Mouse (Mus musculus): ENCODE results near the gene Rgp1. TPM values are rescaled to one million over a fixed set of nuclear protein-coding genes. Genes with fewer than 3 reads are reported as not detected.

The Rgp1 gene
- polyA plus RNA-seq, 1 experiment = 27.9 TPM

- H3K9ac ChIP-seq (ENCODE audit: low read depth, poor library complexity, severe bottlenecking) = no peak overlapping the region
- no peak overlapping the region for H3K4me3 ChIP-seq (ENCODE audit: low read depth, low read length)
- TF ChIP-seq EP300 (IDR thresholded peaks at IDR 0.05; ENCODE audit: insufficient read depth, low read depth, low read length) (no peak), CTCF (IDR thresholded peaks at IDR 0.05; ENCODE audit: low read depth, low read length) (no peak), POLR2A (IDR thresholded peaks at IDR 0.05; ENCODE audit: insufficient read depth, low read length) (no peak)
- no peaks in the 10 kb centered on the region for H3K36me3 ChIP-seq (ENCODE audit: control insufficient read depth, insufficient read depth, low read length, poor library complexity, severe bottlenecking)
- H3K9me3 ChIP-seq (replicated peaks; ENCODE audit: control insufficient read depth, insufficient read depth, low read length, poor library complexity, severe bottlenecking) = no peaks in the 10 kb centered on the region
- no peaks in the 10 kb centered on the region for H3K4me1 ChIP-seq (ENCODE audit: control insufficient read depth, insufficient read depth, low read length)
- no peaks in the 10 kb centered on the region for H3K27me3 ChIP-seq (ENCODE audit: control insufficient read depth, insufficient read depth, low read length, poor library complexity, severe bottlenecking)
- H3K27ac ChIP-seq (ENCODE audit: insufficient read depth, low read length) = no peak overlapping the region
Measured at GRCm38 (mm10) chr4:43604099-43604498, 25.6 kb downstream of the Rgp1 start.

DNA sequence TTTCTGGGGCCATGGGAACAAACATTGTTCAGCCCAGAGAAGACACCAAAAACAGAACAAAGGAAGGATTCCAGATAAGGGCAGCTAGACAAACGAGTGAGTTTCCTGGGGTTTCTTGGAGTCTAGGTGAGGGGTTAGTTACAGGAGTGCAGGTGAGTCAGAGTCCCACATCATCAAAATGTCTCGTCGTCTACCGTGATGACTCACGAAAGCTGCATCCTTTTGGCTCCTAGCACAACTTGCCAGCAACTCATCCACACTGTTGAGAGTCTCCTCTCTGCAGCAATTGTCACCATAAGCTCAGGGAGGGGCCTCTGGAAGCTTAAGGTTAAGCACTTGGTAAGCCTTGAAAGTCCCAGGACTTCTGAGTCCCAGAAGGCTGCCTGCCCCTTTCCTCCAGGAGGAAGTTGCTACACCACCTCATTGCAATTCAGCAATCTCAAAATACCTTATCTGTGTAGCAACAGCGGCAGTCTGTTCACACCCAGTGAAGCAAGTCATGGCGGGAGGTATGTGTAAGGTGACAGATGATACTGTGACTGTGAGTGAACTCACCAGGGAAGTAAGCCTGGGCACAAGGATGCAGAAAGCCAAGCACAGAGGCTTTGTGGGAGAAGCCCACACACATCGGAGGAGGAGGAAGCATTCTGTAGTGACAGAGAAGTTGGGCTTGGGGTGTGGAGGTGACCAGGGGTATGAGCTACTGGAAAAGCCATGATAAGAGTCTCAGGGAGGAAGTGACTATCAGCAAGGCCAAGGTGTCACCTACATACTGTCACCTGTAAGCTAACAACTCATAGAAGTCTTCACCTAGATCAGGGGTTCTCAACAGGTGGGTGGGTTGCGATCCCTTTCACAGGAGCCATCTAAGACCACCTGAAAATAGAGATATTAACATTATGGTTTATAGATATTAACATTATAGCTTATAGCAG, 26.5 kb downstream of the Rgp1 start:
- no peaks in the 10 kb centered on the region for H3K4me1 ChIP-seq (ENCODE audit: control insufficient read depth, insufficient read depth, low read length)

GRCm38 (mm10) chr4:43612534-43612933, 34.0 kb downstream of the Rgp1 start:
- Histone ChIP-seq H3K4me3 (ENCODE audit: low read depth, low read length) (no peak overlapping the region), H3K9me3 (replicated peaks; ENCODE audit: control insufficient read depth, insufficient read depth, low read length, poor library complexity, severe bottlenecking) (no peaks in the 10 kb centered on the region), H3K27ac (ENCODE audit: insufficient read depth, low read length) (no peak overlapping the region), H3K36me3 (ENCODE audit: control insufficient read depth, insufficient read depth, low read length, poor library complexity, severe bottlenecking) (no peaks in the 10 kb centered on the region), H3K4me1 (ENCODE audit: control insufficient read depth, insufficient read depth, low read length) (no peaks in the 10 kb centered on the region), H3K27me3 (ENCODE audit: control insufficient read depth, insufficient read depth, low read length, poor library complexity, severe bottlenecking) (no peaks in the 10 kb centered on the region; the same call in 1 of the 2 replicates), H3K9ac (ENCODE audit: low read depth, poor library complexity, severe bottlenecking) (no peak overlapping the region)
- no peak for TF ChIP-seq POLR2A (IDR thresholded peaks at IDR 0.05; ENCODE audit: insufficient read depth, low read length)
- no peak for TF ChIP-seq CTCF (IDR thresholded peaks at IDR 0.05; ENCODE audit: low read depth, low read length)
- no peak for TF ChIP-seq EP300 (IDR thresholded peaks at IDR 0.05; ENCODE audit: insufficient read depth, low read depth, low read length)

More for the DNA sequence above, 26.5 kb downstream of the Rgp1 start:
- H3K4me3 ChIP-seq (ENCODE audit: low read depth, low read length) = no peak overlapping the region
- no peaks in the 10 kb centered on the region for H3K36me3 ChIP-seq (ENCODE audit: control insufficient read depth, insufficient read depth, low read length, poor library complexity, severe bottlenecking)
- H3K9me3 ChIP-seq (replicated peaks; ENCODE audit: control insufficient read depth, insufficient read depth, low read length, poor library complexity, severe bottlenecking) = no peaks in the 10 kb centered on the region
- TF ChIP-seq CTCF (IDR thresholded peaks at IDR 0.05; ENCODE audit: low read depth, low read length) (no peak), EP300 (IDR thresholded peaks at IDR 0.05; ENCODE audit: insufficient read depth, low read depth, low read length) (no peak), POLR2A (IDR thresholded peaks at IDR 0.05; ENCODE audit: insufficient read depth, low read length) (no peak)
- H3K9ac ChIP-seq (ENCODE audit: low read depth, poor library complexity, severe bottlenecking) = no peak overlapping the region
- no peak overlapping the region for H3K27ac ChIP-seq (ENCODE audit: insufficient read depth, low read length)
- H3K27me3 ChIP-seq (ENCODE audit: control insufficient read depth, insufficient read depth, low read length, poor library complexity, severe bottlenecking) = no peaks in the 10 kb centered on the region

DNA sequence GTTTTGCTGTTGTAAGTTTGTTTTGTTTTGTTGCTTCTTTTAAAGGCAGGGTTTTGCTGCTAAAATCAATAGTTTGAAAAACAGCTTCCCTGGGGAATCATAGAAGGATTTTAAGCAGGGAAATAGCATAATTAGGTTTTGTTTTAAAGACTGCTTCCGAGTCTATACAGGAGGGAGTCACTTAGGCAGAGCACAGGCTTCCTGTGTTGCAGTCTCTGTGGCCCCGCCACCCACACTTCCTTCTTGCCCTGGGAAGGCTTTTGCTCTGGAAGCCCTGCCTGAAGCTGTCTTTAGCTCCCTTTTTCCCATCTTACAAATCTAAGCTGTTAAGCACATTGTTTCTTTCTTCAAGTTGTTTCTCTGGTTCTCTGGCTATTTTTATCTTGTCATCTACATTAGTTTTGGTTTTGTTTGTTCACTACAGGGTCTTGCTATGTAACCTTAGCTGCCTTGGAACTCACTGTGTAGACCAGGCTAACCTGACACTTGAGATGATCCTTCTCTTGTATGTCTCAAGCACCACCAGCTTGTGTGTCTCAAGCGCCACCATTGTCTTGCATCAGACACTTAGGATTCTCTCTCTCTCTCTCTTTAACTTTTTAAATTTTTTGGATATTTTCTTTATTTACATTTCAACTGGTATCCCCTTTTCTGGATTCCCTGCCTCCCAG, 34.7 kb downstream of the Rgp1 start:
- Histone ChIP-seq H3K27me3 (ENCODE audit: control insufficient read depth, insufficient read depth, low read length, poor library complexity, severe bottlenecking) (no peaks in the 10 kb centered on the region; the same call in 1 of the 2 replicates), H3K4me1 (ENCODE audit: control insufficient read depth, insufficient read depth, low read length) (no peaks in the 10 kb centered on the region), H3K9ac (ENCODE audit: low read depth, poor library complexity, severe bottlenecking) (no peak overlapping the region), H3K27ac (ENCODE audit: insufficient read depth, low read length) (no peak overlapping the region), H3K36me3 (ENCODE audit: control insufficient read depth, insufficient read depth, low read length, poor library complexity, severe bottlenecking) (no peaks in the 10 kb centered on the region), H3K4me3 (ENCODE audit: low read depth, low read length) (no peak overlapping the region), H3K9me3 (replicated peaks; ENCODE audit: control insufficient read depth, insufficient read depth, low read length, poor library complexity, severe bottlenecking) (no peaks in the 10 kb centered on the region)
- TF ChIP-seq POLR2A (IDR thresholded peaks at IDR 0.05; ENCODE audit: insufficient read depth, low read length) (no peak), EP300 (IDR thresholded peaks at IDR 0.05; ENCODE audit: insufficient read depth, low read depth, low read length) (no peak), CTCF (IDR thresholded peaks at IDR 0.05; ENCODE audit: low read depth, low read length) (no peak)

DNA sequence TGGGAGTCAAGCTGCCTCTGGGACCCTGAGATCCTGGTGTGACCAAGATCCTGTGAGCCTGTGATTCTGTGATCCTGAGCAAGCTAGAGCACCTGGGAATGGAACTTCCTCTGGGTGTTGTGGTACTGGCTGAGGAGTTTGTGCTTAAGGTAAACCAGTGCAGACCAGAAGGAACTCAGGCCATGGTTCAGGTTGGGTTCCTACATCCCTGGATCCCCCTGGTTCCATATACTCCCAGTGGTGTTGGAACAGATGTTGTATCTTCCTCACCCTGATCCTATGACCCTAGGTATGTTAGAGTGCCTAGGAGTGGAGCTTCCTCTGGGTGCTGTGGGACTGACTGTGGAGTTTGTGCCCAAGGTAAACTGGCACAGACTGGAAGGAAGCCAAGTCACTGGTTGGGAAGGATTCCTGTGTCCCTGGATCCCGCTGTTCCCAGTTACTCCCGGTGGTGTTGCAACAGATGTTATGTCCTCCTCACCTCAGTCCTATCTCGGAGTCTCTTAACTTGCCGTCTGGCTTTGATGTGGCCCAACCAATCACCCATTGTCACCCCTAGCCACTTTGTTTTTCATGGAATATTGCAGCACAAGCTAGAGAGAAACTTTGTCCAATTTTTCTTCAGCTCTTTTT, 41.7 kb downstream of the Rgp1 start:
- Histone ChIP-seq H3K4me3 (ENCODE audit: low read depth, low read length) (no peak overlapping the region), H3K36me3 (ENCODE audit: control insufficient read depth, insufficient read depth, low read length, poor library complexity, severe bottlenecking) (no peaks in the 10 kb centered on the region), H3K27ac (ENCODE audit: insufficient read depth, low read length) (no peak overlapping the region), H3K9me3 (replicated peaks; ENCODE audit: control insufficient read depth, insufficient read depth, low read length, poor library complexity, severe bottlenecking) (peaks cover 5% of the 10 kb centered on the region), H3K4me1 (ENCODE audit: control insufficient read depth, insufficient read depth, low read length) (no peaks in the 10 kb centered on the region), H3K9ac (ENCODE audit: low read depth, poor library complexity, severe bottlenecking) (no peak overlapping the region), H3K27me3 (ENCODE audit: control insufficient read depth, insufficient read depth, low read length, poor library complexity, severe bottlenecking) (no peaks in the 10 kb centered on the region)
- TF ChIP-seq POLR2A (IDR thresholded peaks at IDR 0.05; ENCODE audit: insufficient read depth, low read length) = no peak
- no peak for TF ChIP-seq CTCF (IDR thresholded peaks at IDR 0.05; ENCODE audit: low read depth, low read length)
- no peak for TF ChIP-seq EP300 (IDR thresholded peaks at IDR 0.05; ENCODE audit: insufficient read depth, low read depth, low read length)

Measured in ES-Bruce4 (cell line).